In genomic region chr11:94392672-94393109, GRCm38 (mm10) we compare ENCODE assay signal across 8 mouse cellular contexts. TPM values are rescaled to one million over a fixed set of nuclear protein-coding genes. Genes with fewer than 3 reads are reported as not detected.
DNase-seq lines count a peak whose midpoint lies in the region; ATAC-seq and TF ChIP-seq lines count a peak whose summit lies in the region.

Abcc3 (minus strand) TSS chr11:94392997.

- TF ChIP-seq POLR2A in ES-Bruce4 (IDR thresholded peaks at IDR 0.05; ENCODE audit: insufficient read depth, low read length), result no peak

- no peak within 1 kb of the TSS for H3K27ac ChIP-seq in ES-Bruce4 (ENCODE audit: insufficient read depth, low read length)
- no peak within 1 kb of the TSS for H3K27ac ChIP-seq in intestine, postnatal 0 days (ENCODE audit: low read depth, low read length)
- H3K27ac ChIP-seq in liver, postnatal 0 days (ENCODE audit: low read depth), result peak within 1 kb of the TSS; percentile 26; the same call in 1 of the 2 replicates
- no peak within 1 kb of the TSS for H3K27ac ChIP-seq in neural tube, embryonic 12.5 days

- H3K4me1 ChIP-seq in ES-Bruce4 (ENCODE audit: control insufficient read depth, insufficient read depth, low read length), result no peaks in the 10 kb centered on the region
- peaks cover 12% of the 10 kb centered on the region for H3K4me1 ChIP-seq in intestine, postnatal 0 days (replicated peaks; ENCODE audit: control insufficient read depth, insufficient read depth, low read length)
- H3K4me1 ChIP-seq in liver, postnatal 0 days (ENCODE audit: insufficient read depth), result peaks cover 12% of the 10 kb centered on the region; the same call in 1 of the 2 replicates
- 0 out of 2 replicates have a peak, but pooled peaks cover 7% of the 10 kb centered on the region for H3K4me1 ChIP-seq in neural tube, embryonic 12.5 days

- peak within 1 kb of the TSS; percentile 70 for H3K4me2 ChIP-seq in intestine, postnatal 0 days (replicated peaks; ENCODE audit: low read depth)
- peak within 1 kb of the TSS; percentile 70 for H3K4me2 ChIP-seq in liver, postnatal 0 days (ENCODE audit: low read depth, low read length)
- H3K4me2 ChIP-seq in neural tube, embryonic 12.5 days (replicated peaks), result peak within 1 kb of the TSS; percentile 50

- no peak for ATAC-seq in intestine, postnatal 0 days
- peak; percentile 69 for ATAC-seq in liver, postnatal 0 days
- no peak for ATAC-seq in neural tube, embryonic 12.5 days (ENCODE audit: low FRiP score, low read depth)

- peak within 1 kb of the TSS; percentile 51 for H3K4me3 ChIP-seq in ES-Bruce4 (ENCODE audit: low read depth, low read length)
- peak within 1 kb of the TSS; percentile 33 for H3K4me3 ChIP-seq in intestine, postnatal 0 days (ENCODE audit: low read depth, low read length)
- H3K4me3 ChIP-seq in liver, postnatal 0 days (ENCODE audit: low read depth, low read length), result peak within 1 kb of the TSS; percentile 39
- peak within 1 kb of the TSS; percentile 18; the same call in 1 of the 2 replicates for H3K4me3 ChIP-seq in neural tube, embryonic 12.5 days

- peak; percentile 78 to 87 for DNase-seq in adrenal gland, postnatal 36 days
- peak; percentile 67 to 76 for DNase-seq in heart, adult 18-20 months
- peak; percentile 73 for DNase-seq in liver, postnatal 0 days
- DNase-seq in layer of hippocampus, adult 8-10 months (ENCODE audit: low spot score in 2 of 2), result no peak
- no peak for DNase-seq in c-Kit-positive CD71-positive TER-119-positive erythroid progenitor cells, embryonic 14.5 days (ENCODE audit: low spot score)

- TF ChIP-seq CTCF in ES-Bruce4 (IDR thresholded peaks at IDR 0.05; ENCODE audit: low read depth, low read length), result no peak
- TF ChIP-seq CTCF in intestine, postnatal 0 days (IDR thresholded peaks at IDR 0.05; ENCODE audit: low read depth), result no peak
- TF ChIP-seq CTCF in liver, postnatal 0 days (IDR thresholded peaks at IDR 0.05; ENCODE audit: low read depth), result no peak

- no peaks in the 10 kb centered on the region for H3K27me3 ChIP-seq in ES-Bruce4 (ENCODE audit: control insufficient read depth, insufficient read depth, low read length, poor library complexity, severe bottlenecking)
- H3K27me3 ChIP-seq in intestine, postnatal 0 days (replicated peaks; ENCODE audit: control insufficient read depth, insufficient read depth, low read length), result no peaks in the 10 kb centered on the region
- no peaks in the 10 kb centered on the region for H3K27me3 ChIP-seq in liver, postnatal 0 days (ENCODE audit: insufficient read depth, low read length)
- H3K27me3 ChIP-seq in neural tube, embryonic 12.5 days (replicated peaks), result peaks cover 23% of the 10 kb centered on the region

- H3K9me3 ChIP-seq in ES-Bruce4 (replicated peaks; ENCODE audit: control insufficient read depth, insufficient read depth, low read length, poor library complexity, severe bottlenecking), result no peaks in the 10 kb centered on the region
- H3K9me3 ChIP-seq in intestine, postnatal 0 days (ENCODE audit: control insufficient read depth), result no peaks in the 10 kb centered on the region
- H3K9me3 ChIP-seq in liver, postnatal 0 days (ENCODE audit: low read length), result no peaks in the 10 kb centered on the region
- H3K9me3 ChIP-seq in neural tube, embryonic 12.5 days, result no peaks in the 10 kb centered on the region

- 7% methylated on average over 20 of the region's 20 CpGs for WGBS in intestine, postnatal 0 days
- WGBS in liver, postnatal 0 days (ENCODE audit: insufficient replicate concordance), result 4% methylated on average over 20 of the region's 20 CpGs
- WGBS in neural tube, embryonic 12.5 days, result 13% methylated on average over 20 of the region's 20 CpGs

- H3K9ac ChIP-seq in ES-Bruce4 (ENCODE audit: low read depth, poor library complexity, severe bottlenecking), result 0 out of 2 replicates have a peak within 1 kb of the TSS, but pooled peaks have one; percentile 10
- no peak within 1 kb of the TSS; the same call in 1 of the 2 replicates for H3K9ac ChIP-seq in intestine, postnatal 0 days (ENCODE audit: low read depth, low read length)
- peak within 1 kb of the TSS; percentile 48 for H3K9ac ChIP-seq in liver, postnatal 0 days (replicated peaks)
- H3K9ac ChIP-seq in neural tube, embryonic 12.5 days, result no peak within 1 kb of the TSS

- H3K36me3 ChIP-seq in ES-Bruce4 (ENCODE audit: control insufficient read depth, insufficient read depth, low read length, poor library complexity, severe bottlenecking), result no peaks in the 10 kb centered on the region
- no peaks in the 10 kb centered on the region for H3K36me3 ChIP-seq in intestine, postnatal 0 days (ENCODE audit: control insufficient read depth, insufficient read depth)
- no peaks in the 10 kb centered on the region for H3K36me3 ChIP-seq in liver, postnatal 0 days (replicated peaks; ENCODE audit: insufficient read depth, low read length)
- no peaks in the 10 kb centered on the region for H3K36me3 ChIP-seq in neural tube, embryonic 12.5 days

- TF ChIP-seq EP300 in ES-Bruce4 (IDR thresholded peaks at IDR 0.05; ENCODE audit: insufficient read depth, low read depth, low read length), result no peak
- TF ChIP-seq EP300 in liver, postnatal 0 days (IDR thresholded peaks at IDR 0.05; ENCODE audit: low read depth), result no peak

RNA-seq across cellular contexts. Expression of gene Abcc3, which starts in this region (rescaled TPM):
- polyA plus RNA-seq in ES-Bruce4 (2011; ENCODE audit: insufficient read depth, insufficient read length, low read depth, missing spikeins), result 0.24 and 1.2 TPM in 2 replicates
- total RNA-seq in adrenal gland, postnatal 36 days (2021), result 1 to 10 TPM; 3.8 to 7.4 TPM
- 1 to 10 TPM; 1.7 to 1.8 TPM for total RNA-seq in heart, adult 18-20 months (2021)
- polyA plus RNA-seq in intestine, postnatal 0 days (2015; fragmentation: Nextera tagmentation; extraction: Ambion mirVana), result 3.2 and 3.9 TPM in 2 replicates
- polyA plus RNA-seq in liver, postnatal 0 days (2015; fragmentation: Nextera tagmentation; extraction: Ambion mirVana), result 6.7 and 8.3 TPM in 2 replicates
- polyA plus RNA-seq in neural tube, embryonic 12.5 days (2016; fragmentation: Nextera tagmentation; extraction: Ambion mirVana), result 0.52 and 1.0 TPM in 2 replicates
- total RNA-seq in layer of hippocampus, adult 8-10 months (2022), result 1 to 10 TPM; 1.3 to 8.4 (median 3.9) TPM

Comparison
In these comparisons a context has a peak if more than half of its experiments do, and no peak if none do; other contexts are left out.
1. H3K9ac ChIP-seq: peak in ES-Bruce4 (single experiment) and liver, postnatal 0 days (single experiment); none in intestine, postnatal 0 days (single experiment) and neural tube, embryonic 12.5 days (single experiment).
2. DNase-seq: peak in adrenal gland, postnatal 36 days (2 of 2), heart, adult 18-20 months (2 of 2) and liver, postnatal 0 days (single experiment); none in layer of hippocampus, adult 8-10 months (0 of 2) and c-Kit-positive CD71-positive TER-119-positive erythroid progenitor cells, embryonic 14.5 days (single experiment).
3. Peak in every context shown above with its lines, with median percentiles within 50 percentile points of each other: H3K4me3 ChIP-seq and H3K4me2 ChIP-seq.